Mouse (Mus musculus) intestine, postnatal 0 days (tissue): Measurements from ENCODE around the gene Efnb1. TPM values are rescaled to one million over a fixed set of nuclear protein-coding genes. Genes with fewer than 3 reads are reported as not detected.

Experiments used
- ATAC-seq: fragments of 200-750 bp; cut with Nextera tagmentation; 2 replicates; pipeline ENCODE4 v1.8.0; 2017; ENCODE audit warnings: mild to moderate bottlenecking, moderate TSS enrichment, moderate library complexity
- H3K27ac ChIP-seq: fragments of 300-500 bp; sonication (generic); 2 replicates; pipeline ENCODE4 v1.5.1; 2014; ENCODE audit warnings: mild to moderate bottlenecking, low read depth, low read length, moderate library complexity
- H3K27me3 ChIP-seq: fragments of 300-500 bp; sonication (generic); replicated peaks from 2 replicates; pipeline ENCODE4 v1.6.1; 2014; ENCODE audit warnings: low read length, mixed read lengths; ENCODE audit not compliant: control insufficient read depth, insufficient read depth
- H3K36me3 ChIP-seq: fragments of 300-500 bp; sonication (generic); 2 replicates; pipeline ENCODE4 v1.6.1; 2014; ENCODE audit warnings: mild to moderate bottlenecking, moderate library complexity; ENCODE audit not compliant: control insufficient read depth, insufficient read depth
- H3K4me1 ChIP-seq: fragments of 300-500 bp; sonication (generic); replicated peaks from 2 replicates; pipeline ENCODE4 v1.6.1; 2014; ENCODE audit warnings: antibody characterized with exemption, low read length, mixed read lengths; ENCODE audit not compliant: control insufficient read depth, insufficient read depth
- H3K4me2 ChIP-seq: fragments of 300-500 bp; sonication (generic); replicated peaks from 2 replicates; pipeline ENCODE4 v1.6.1; 2014; ENCODE audit warnings: low read depth, mild to moderate bottlenecking, moderate library complexity
- H3K4me3 ChIP-seq: fragments of 300-500 bp; sonication (generic); 2 replicates; pipeline ENCODE4 v1.5.1; 2014; ENCODE audit warnings: low read depth, low read length
- H3K9ac ChIP-seq: fragments of 300-500 bp; sonication (generic); 2 replicates; pipeline ENCODE4 v1.6.1; 2014; ENCODE audit warnings: mild to moderate bottlenecking, low read depth, low read length
- H3K9me3 ChIP-seq: fragments of 300-500 bp; sonication (generic); 2 replicates; pipeline ENCODE4 v1.6.1; 2016; ENCODE audit warnings: mixed run types; ENCODE audit not compliant: control insufficient read depth
- CTCF ChIP-seq: sonication (generic); IDR thresholded peaks from 2 replicates; pipeline ENCODE4 v1.5.1; 2016; ENCODE audit warnings: low read depth, mild to moderate bottlenecking, control low read depth, antibody characterized with exemption, moderate library complexity
- WGBS: fragments of 180-500 bp; shearing (Covaris S2); extraction: QIAGEN DNeasy Blood & Tissue Kit; methylation state at CpG from one replicate; pipeline ENCODE4 v1.1.7; 2014; 5-methylcytosine and 5-hydroxymethylcytosine counted together
- polyA plus RNA-seq: library from polyadenylated mRNA; unstranded; fragments of >200 nt; fragmentation: Nextera tagmentation; extraction: Ambion mirVana; gene quantifications from 2 replicates; pipeline ENCODE4 v1.2.1, GENCODE M21; 2015

The Efnb1 gene
- polyA plus RNA-seq, 1 experiment from 2014 or later: 13.0 TPM

GRCm38 (mm10) chrX:99145561-99145960 lies 9.6 kb downstream of the Efnb1 start:
- no peak for TF ChIP-seq CTCF

DNA sequence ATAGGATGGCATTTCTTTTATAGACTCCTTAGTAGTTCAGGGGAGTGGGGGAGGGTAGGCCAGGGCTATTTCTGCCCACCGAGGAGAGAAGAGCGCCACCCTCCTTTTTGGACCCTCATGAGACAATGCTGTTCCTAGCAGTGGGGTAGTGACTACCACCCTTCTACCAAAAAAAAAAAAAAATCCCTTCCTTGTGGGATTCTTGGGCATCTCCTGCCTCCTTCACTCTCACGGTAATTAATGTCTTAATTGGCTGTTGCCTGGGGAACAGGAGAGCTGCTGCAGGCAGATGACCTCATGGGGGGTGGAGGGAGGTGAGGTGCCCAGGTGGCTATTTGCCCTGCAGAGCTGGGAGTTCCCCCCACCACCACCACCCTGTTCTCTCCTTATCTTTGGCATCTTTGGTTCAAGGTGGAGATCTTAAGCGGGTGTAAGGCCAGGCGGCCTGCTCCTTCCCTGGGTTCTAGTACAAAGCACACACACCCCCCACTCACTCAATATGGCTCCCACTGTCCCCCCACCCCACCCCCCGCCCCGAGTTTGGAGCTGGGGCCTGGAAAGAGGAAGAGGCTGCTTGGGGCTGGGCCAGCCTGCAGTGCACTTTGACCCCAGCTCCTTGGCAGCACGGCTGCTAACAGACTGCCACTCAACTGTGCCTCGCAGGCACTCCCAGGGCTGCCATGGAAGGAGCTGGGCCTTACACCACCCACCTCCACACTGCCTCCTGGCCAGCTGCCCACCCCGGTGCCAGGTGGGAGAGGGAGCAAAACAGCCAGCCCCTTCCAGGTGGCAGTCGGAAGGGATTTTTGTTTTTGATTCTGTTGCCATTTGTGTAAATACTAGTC lies 12.4 kb downstream of the Efnb1 start:
- Histone ChIP-seq H3K4me1 (no peaks in the 10 kb centered on the region; the same call in 1 of the 2 replicates), H3K9ac (no peak overlapping the region), H3K4me2 (no peak overlapping the region), H3K4me3 (no peak overlapping the region), H3K9me3 (no peaks in the 10 kb centered on the region), H3K27ac (peak overlapping the region; percentile 54; the same call in 1 of the 2 replicates), H3K36me3 (peaks cover 6% of the 10 kb centered on the region; the same call in 1 of the 2 replicates), H3K27me3 (no peaks in the 10 kb centered on the region)
- peak; percentile 57 for ATAC-seq
- WGBS: 36% methylated on average over 11 of the region's 11 CpGs
- no peak for TF ChIP-seq CTCF

More at GRCm38 (mm10) chrX:99145561-99145960, 9.6 kb downstream of the Efnb1 start:
- Histone ChIP-seq H3K4me1 (no peaks in the 10 kb centered on the region; the same call in 1 of the 2 replicates), H3K9ac (no peak overlapping the region), H3K9me3 (no peaks in the 10 kb centered on the region), H3K4me2 (no peak overlapping the region), H3K36me3 (peaks cover 6% of the 10 kb centered on the region; the same call in 1 of the 2 replicates), H3K4me3 (no peak overlapping the region), H3K27me3 (no peaks in the 10 kb centered on the region), H3K27ac (no peak overlapping the region)
- WGBS: 84% methylated on average over 7 of the region's 7 CpGs
- no peak for ATAC-seq

DNA sequence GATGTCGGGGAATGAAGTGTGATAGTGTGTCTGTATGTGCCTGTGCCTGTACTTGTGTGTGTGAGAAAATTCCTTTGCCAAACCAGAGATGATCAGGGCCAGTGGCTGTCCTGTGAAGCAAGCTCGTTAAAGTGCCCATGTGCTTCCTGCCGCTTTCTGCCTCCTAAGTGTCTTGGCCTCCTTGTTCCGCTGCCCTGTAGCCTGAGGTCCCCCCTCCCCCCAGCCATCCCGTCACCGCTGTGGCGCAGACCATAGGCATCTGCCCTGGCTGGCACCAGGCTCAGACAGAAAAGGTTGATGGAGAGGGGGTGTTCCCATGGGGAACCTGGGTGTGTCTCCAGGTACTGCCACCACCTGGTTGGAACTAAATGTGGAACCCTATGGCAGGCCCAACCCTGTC lies 13.1 kb downstream of the Efnb1 start:
- Histone ChIP-seq H3K36me3 (peaks cover 6% of the 10 kb centered on the region; the same call in 1 of the 2 replicates), H3K9me3 (no peaks in the 10 kb centered on the region), H3K4me2 (no peak overlapping the region), H3K27me3 (no peaks in the 10 kb centered on the region), H3K4me1 (no peaks in the 10 kb centered on the region; the same call in 1 of the 2 replicates), H3K4me3 (no peak overlapping the region), H3K9ac (no peak overlapping the region), H3K27ac (0 out of 2 replicates have a peak overlapping the region, but pooled peaks have one; percentile 28)
- TF ChIP-seq CTCF: peak; percentile 23; the same call in 1 of the 2 replicates
- no peak for ATAC-seq
- WGBS: 64% methylated on average over 7 of the region's 7 CpGs

GRCm38 (mm10) chrX:99149900-99150299 lies 14.0 kb downstream of the Efnb1 start:
- Histone ChIP-seq H3K9ac (no peak overlapping the region), H3K4me2 (peak overlapping the region; percentile 14; the same call in 1 of the 2 replicates), H3K4me1 (no peaks in the 10 kb centered on the region; the same call in 1 of the 2 replicates), H3K27ac (peak overlapping the region; percentile 55), H3K36me3 (peaks cover 6% of the 10 kb centered on the region; the same call in 1 of the 2 replicates), H3K9me3 (no peaks in the 10 kb centered on the region), H3K4me3 (no peak overlapping the region), H3K27me3 (no peaks in the 10 kb centered on the region)
- no peak for TF ChIP-seq CTCF
- WGBS: 37% methylated on average over 2 of the region's 2 CpGs
- ATAC-seq: peak; percentile 62

GRCm38 (mm10) chrX:99150712-99151111 lies 14.8 kb downstream of the Efnb1 start:
- WGBS: 47% methylated on average over 3 of the region's 3 CpGs
- Histone ChIP-seq H3K4me3 (no peak overlapping the region), H3K4me2 (0 out of 2 replicates have a peak overlapping the region, but pooled peaks have one; percentile 14), H3K9me3 (no peaks in the 10 kb centered on the region), H3K9ac (no peak overlapping the region), H3K36me3 (peaks cover 6% of the 10 kb centered on the region; the same call in 1 of the 2 replicates), H3K4me1 (no peaks in the 10 kb centered on the region; the same call in 1 of the 2 replicates), H3K27me3 (no peaks in the 10 kb centered on the region), H3K27ac (peak overlapping the region; percentile 55; the same call in 1 of the 2 replicates)
- no peak for ATAC-seq
- no peak for TF ChIP-seq CTCF

GRCm38 (mm10) chrX:99151434-99151833 lies 15.5 kb downstream of the Efnb1 start:
- WGBS: 74% methylated on average over 4 of the region's 4 CpGs
- Histone ChIP-seq H3K36me3 (peaks cover 6% of the 10 kb centered on the region; the same call in 1 of the 2 replicates), H3K4me3 (no peak overlapping the region), H3K9ac (no peak overlapping the region), H3K27me3 (no peaks in the 10 kb centered on the region), H3K4me1 (no peaks in the 10 kb centered on the region; the same call in 1 of the 2 replicates), H3K27ac (no peak overlapping the region), H3K4me2 (no peak overlapping the region), H3K9me3 (no peaks in the 10 kb centered on the region)
- TF ChIP-seq CTCF: no peak
- ATAC-seq: no peak
